Mouse (Mus musculus) ZHBTc4 (cell line): ENCODE results near the gene Gm6993.

Experiments
- DNase-seq: peaks from one replicate; pipeline ENCODE4 v3.0.0-alpha.2; 2011; ENCODE audit warnings: low read depth, low spot score

Gm6993 gene

GRCm38 (mm10) chr12:31271361-31272011, 30.9 kb downstream of the Gm6993 start:
- no peak for DNase-seq

- no peak for DNase-seq
Measured at GRCm38 (mm10) chr12:31272012-31272735, 31.6 kb downstream of the Gm6993 start.

GRCm38 (mm10) chr12:31272846-31273245, 32.3 kb downstream of the Gm6993 start:
- DNase-seq = no peak

GRCm38 (mm10) chr12:31273646-31274045, 33.1 kb downstream of the Gm6993 start:
- DNase-seq = no peak

GRCm38 (mm10) chr12:31275411-31275810, 34.8 kb downstream of the Gm6993 start:
- DNase-seq = no peak

- DNase-seq = no peak
Measured at GRCm38 (mm10) chr12:31278270-31278669, 37.7 kb downstream of the Gm6993 start.

GRCm38 (mm10) chr12:31280318-31280717, 39.7 kb downstream of the Gm6993 start:
- no peak for DNase-seq

- DNase-seq = peak; percentile 56
Measured at GRCm38 (mm10) chr12:31281100-31281591, 40.6 kb downstream of the Gm6993 start.

GRCm38 (mm10) chr12:31282241-31282640, 41.7 kb downstream of the Gm6993 start:
- DNase-seq = no peak

GRCm38 (mm10) chr12:31283131-31283530, 42.6 kb downstream of the Gm6993 start:
- no peak for DNase-seq

GRCm38 (mm10) chr12:31283617-31284136, 43.1 kb downstream of the Gm6993 start:
- no peak for DNase-seq

- peak; percentile 37 for DNase-seq
Measured at GRCm38 (mm10) chr12:31289046-31289445, 48.5 kb downstream of the Gm6993 start.
